Mouse (Mus musculus): ENCODE measurements at regions not wholly inside any gene's neighbourhood (a gene's known extent, or its start where the extent isn't known, plus 50 kb on each side); places are given as distances from the start of the nearest gene placed in this dataset.
"Not testable (repeated sequence)": the region's sequence is repeated elsewhere in the genome, so short reads cannot be mapped to it uniquely, and the experiment has no call there.

- DNase-seq (ENCODE audit: low read depth, low spot score) = no peak
Measured at GRCm38 (mm10) chr11:9932360-9933265, 740.9 kb downstream of the Abca13 start.

GRCm38 (mm10) chr11:9962696-9963202 lies 771.0 kb downstream of the Abca13 start:
- DNase-seq (ENCODE audit: low read depth, low spot score) = peak; percentile 26

- DNase-seq (ENCODE audit: low read depth, low spot score) = no peak
Measured at GRCm38 (mm10) chr11:9982974-9983373, 791.2 kb downstream of the Abca13 start.

GRCm38 (mm10) chr11:9994601-9995166 lies 802.9 kb downstream of the Abca13 start:
- no peak for DNase-seq (ENCODE audit: low read depth, low spot score)

- no peak for DNase-seq (ENCODE audit: low read depth, low spot score)
Measured at GRCm38 (mm10) chr11:9995356-9995755, 803.6 kb downstream of the Abca13 start.

- no peak for DNase-seq (ENCODE audit: low read depth, low spot score)
Measured at GRCm38 (mm10) chr11:9997532-9998138, 805.9 kb downstream of the Abca13 start.

- DNase-seq (ENCODE audit: low read depth, low spot score) = no peak
Measured at GRCm38 (mm10) chr11:10002170-10002569, 810.4 kb downstream of the Abca13 start.

GRCm38 (mm10) chr11:10006881-10007280 lies 815.1 kb downstream of the Abca13 start:
- no peak for DNase-seq (ENCODE audit: low read depth, low spot score)

GRCm38 (mm10) chr11:10046593-10046992 lies 854.9 kb downstream of the Abca13 start:
- no peak for DNase-seq (ENCODE audit: low read depth, low spot score)

GRCm38 (mm10) chr11:10051584-10052210 lies 860.0 kb downstream of the Abca13 start:
- no peak for DNase-seq (ENCODE audit: low read depth, low spot score)

- no peak for DNase-seq (ENCODE audit: low read depth, low spot score)
Measured at GRCm38 (mm10) chr11:10071881-10072280, 880.1 kb downstream of the Abca13 start.

- no peak for DNase-seq (ENCODE audit: low read depth, low spot score)
Measured at GRCm38 (mm10) chr11:10087939-10088338, 896.2 kb downstream of the Abca13 start.

GRCm38 (mm10) chr11:10102314-10102713 lies 910.6 kb downstream of the Abca13 start:
- DNase-seq (ENCODE audit: low read depth, low spot score) = not testable (repeated sequence)

- DNase-seq (ENCODE audit: low read depth, low spot score) = no peak
Measured at GRCm38 (mm10) chr11:10105077-10105476, 913.3 kb downstream of the Abca13 start.

GRCm38 (mm10) chr11:10142161-10142560 lies 950.4 kb downstream of the Abca13 start:
- no peak for DNase-seq (ENCODE audit: low read depth, low spot score)

- DNase-seq (ENCODE audit: low read depth, low spot score) = no peak
Measured at GRCm38 (mm10) chr11:10149160-10149559, 957.4 kb downstream of the Abca13 start.

- no peak for DNase-seq (ENCODE audit: low read depth, low spot score)
Measured at GRCm38 (mm10) chr11:10153836-10154235, 960.2 kb upstream of the Vwc2 start.

GRCm38 (mm10) chr11:10193738-10194137 lies 920.3 kb upstream of the Vwc2 start:
- DNase-seq (ENCODE audit: low read depth, low spot score) = peak; percentile 2

- DNase-seq (ENCODE audit: low read depth, low spot score) = no peak
Measured at GRCm38 (mm10) chr11:10194774-10195173, 919.2 kb upstream of the Vwc2 start.

- no peak for DNase-seq (ENCODE audit: low read depth, low spot score)
Measured at GRCm38 (mm10) chr11:10201021-10201420, 913.0 kb upstream of the Vwc2 start.

GRCm38 (mm10) chr11:10205257-10205656 lies 908.8 kb upstream of the Vwc2 start:
- DNase-seq (ENCODE audit: low read depth, low spot score) = peak; percentile 17

Measured in A20 (cell line).